Mouse (Mus musculus): Measurements from ENCODE around the gene Pakap. TPM values are rescaled to one million over a fixed set of nuclear protein-coding genes. Genes with fewer than 3 reads are reported as not detected.

The Pakap gene
- total and polyA plus RNA-seq, 2 experiments, result 0.06 to 0.18 TPM

DNA sequence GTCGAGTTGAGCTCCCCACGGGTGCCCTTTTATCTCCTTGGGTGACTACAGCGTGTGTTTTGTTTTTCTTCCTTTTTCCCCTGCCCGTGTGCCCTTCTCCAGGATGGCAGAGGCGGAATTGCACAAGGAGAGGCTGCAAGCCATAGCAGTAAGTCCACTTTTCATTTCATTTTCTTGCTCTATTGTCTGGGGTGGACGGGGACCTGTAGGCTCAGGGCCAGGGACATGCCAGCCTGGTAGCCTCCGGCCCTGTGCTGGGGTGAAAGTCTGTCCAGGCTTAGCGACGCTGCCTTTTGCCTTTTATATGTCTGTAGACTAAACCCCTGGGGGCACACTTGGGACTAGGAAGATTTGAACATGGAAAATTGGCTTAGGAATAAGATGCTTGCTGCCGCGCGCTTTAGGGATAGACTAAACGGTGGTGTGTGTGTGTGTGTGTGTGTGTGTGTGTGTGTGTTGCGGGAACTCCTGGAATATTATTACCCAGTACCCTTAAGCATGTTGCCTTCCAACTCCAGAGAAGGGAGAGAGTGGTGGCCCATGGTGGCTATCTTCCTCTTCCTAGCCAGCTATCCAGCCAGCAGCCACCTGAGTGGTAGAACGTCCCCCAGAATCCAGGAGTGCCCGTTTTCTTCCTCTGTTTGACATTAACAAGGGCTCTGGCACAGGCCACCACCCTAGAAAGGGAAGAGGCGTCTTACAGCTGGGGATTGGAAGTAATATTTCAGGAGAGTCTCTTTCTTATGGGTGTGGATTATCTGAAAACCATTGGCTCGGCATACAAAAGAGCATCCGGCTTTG is 489 bp downstream of the Pakap start:
- Histone ChIP-seq H3K9ac (ENCODE audit: low read depth, low read length) (no peak overlapping the region; the same call in 1 of the 2 replicates), H3K4me1 (ENCODE audit: control insufficient read depth, insufficient read depth, low read length) (no peaks in the 10 kb centered on the region), H3K4me3 (ENCODE audit: insufficient read depth, low read depth, low read length) (peak overlapping the region; percentile 15), H3K27me3 (ENCODE audit: control insufficient read depth, insufficient read depth, low read length) (no peaks in the 10 kb centered on the region), H3K36me3 (ENCODE audit: control insufficient read depth, insufficient read depth, low read length) (no peaks in the 10 kb centered on the region), H3K27ac (replicated peaks; ENCODE audit: insufficient read depth, low read depth, low read length) (no peak overlapping the region), H3K79me2 (ENCODE audit: control insufficient read depth, insufficient read depth, low read length) (no peaks in the 10 kb centered on the region)
- WGBS, result 47% methylated on average over 19 of the region's 19 CpGs
- no peak for DNase-seq (ENCODE audit: extremely low read depth, low read depth, low spot score)
- TF ChIP-seq POLR2A (IDR thresholded peaks at IDR 0.05; ENCODE audit: extremely low read depth, insufficient read depth, low read length), result no peak
- TF ChIP-seq CTCF (IDR thresholded peaks at IDR 0.05; ENCODE audit: low read depth, low read length), result no peak

- Histone ChIP-seq H3K4me1 (ENCODE audit: control insufficient read depth, insufficient read depth, low read length) (no peaks in the 10 kb centered on the region), H3K27ac (replicated peaks; ENCODE audit: insufficient read depth, low read depth, low read length) (no peak overlapping the region)
Measured at GRCm38 (mm10) chr4:57569069-57569355, 1.0 kb downstream of the Pakap start.

DNA sequence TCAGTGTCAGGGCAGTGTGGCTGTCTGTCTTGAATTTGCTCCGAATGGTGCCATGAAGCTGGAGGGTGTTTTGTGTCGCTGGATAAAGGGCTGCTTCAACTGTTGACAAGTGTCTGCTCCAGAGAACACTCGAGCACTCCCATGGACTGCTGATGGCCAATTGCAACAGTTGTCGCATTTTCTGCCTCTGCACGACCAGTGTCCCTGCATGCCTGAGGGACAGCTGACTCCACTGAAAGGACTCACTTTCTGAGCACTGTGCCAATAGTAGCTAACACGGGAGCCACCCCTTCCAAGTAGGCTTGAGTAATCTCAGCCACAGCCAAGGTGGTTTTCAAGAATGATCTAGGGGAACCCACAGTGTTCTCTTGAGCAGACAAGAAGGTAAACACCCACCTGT is 1.7 kb downstream of the Pakap start:
- TF ChIP-seq POLR2A (IDR thresholded peaks at IDR 0.05; ENCODE audit: extremely low read depth, insufficient read depth, low read length) (no peak), CTCF (IDR thresholded peaks at IDR 0.05; ENCODE audit: low read depth, low read length) (no peak)
- no peak for DNase-seq (ENCODE audit: extremely low read depth, low read depth, low spot score)
- no peaks in the 10 kb centered on the region for H3K4me1 ChIP-seq (ENCODE audit: control insufficient read depth, insufficient read depth, low read length)
- H3K27me3 ChIP-seq (ENCODE audit: control insufficient read depth, insufficient read depth, low read length), result no peaks in the 10 kb centered on the region
- no peak overlapping the region for H3K27ac ChIP-seq (replicated peaks; ENCODE audit: insufficient read depth, low read depth, low read length)
- no peak overlapping the region for H3K4me3 ChIP-seq (ENCODE audit: insufficient read depth, low read depth, low read length)
- H3K79me2 ChIP-seq (ENCODE audit: control insufficient read depth, insufficient read depth, low read length), result no peaks in the 10 kb centered on the region
- WGBS, result 69% methylated on average over 6 of the region's 6 CpGs
- H3K9ac ChIP-seq (ENCODE audit: low read depth, low read length), result no peak overlapping the region
- no peaks in the 10 kb centered on the region for H3K36me3 ChIP-seq (ENCODE audit: control insufficient read depth, insufficient read depth, low read length)

More at GRCm38 (mm10) chr4:57569069-57569355, 1.0 kb downstream of the Pakap start:
- Histone ChIP-seq H3K36me3 (ENCODE audit: control insufficient read depth, insufficient read depth, low read length) (no peaks in the 10 kb centered on the region), H3K9ac (ENCODE audit: low read depth, low read length) (no peak overlapping the region), H3K4me3 (ENCODE audit: insufficient read depth, low read depth, low read length) (no peak overlapping the region), H3K79me2 (ENCODE audit: control insufficient read depth, insufficient read depth, low read length) (no peaks in the 10 kb centered on the region), H3K27me3 (ENCODE audit: control insufficient read depth, insufficient read depth, low read length) (no peaks in the 10 kb centered on the region)
- TF ChIP-seq POLR2A (IDR thresholded peaks at IDR 0.05; ENCODE audit: extremely low read depth, insufficient read depth, low read length), result no peak
- TF ChIP-seq CTCF (IDR thresholded peaks at IDR 0.05; ENCODE audit: low read depth, low read length), result no peak
- WGBS, result 90% methylated on average over 4 of the region's 4 CpGs
- no peak for DNase-seq (ENCODE audit: extremely low read depth, low read depth, low spot score)

- DNase-seq (ENCODE audit: extremely low read depth, low read depth, low spot score), result no peak
- Histone ChIP-seq H3K4me3 (ENCODE audit: insufficient read depth, low read depth, low read length) (no peak overlapping the region), H3K4me1 (ENCODE audit: control insufficient read depth, insufficient read depth, low read length) (no peaks in the 10 kb centered on the region), H3K36me3 (ENCODE audit: control insufficient read depth, insufficient read depth, low read length) (no peaks in the 10 kb centered on the region), H3K27ac (replicated peaks; ENCODE audit: insufficient read depth, low read depth, low read length) (no peak overlapping the region), H3K27me3 (ENCODE audit: control insufficient read depth, insufficient read depth, low read length) (no peaks in the 10 kb centered on the region), H3K79me2 (ENCODE audit: control insufficient read depth, insufficient read depth, low read length) (no peaks in the 10 kb centered on the region), H3K9ac (ENCODE audit: low read depth, low read length) (no peak overlapping the region)
- TF ChIP-seq POLR2A (IDR thresholded peaks at IDR 0.05; ENCODE audit: extremely low read depth, insufficient read depth, low read length) (no peak), CTCF (IDR thresholded peaks at IDR 0.05; ENCODE audit: low read depth, low read length) (no peak)
- WGBS, result 73% methylated on average over 3 of the region's 3 CpGs
Measured at GRCm38 (mm10) chr4:57570229-57570628, 2.2 kb downstream of the Pakap start.

- H3K27me3 ChIP-seq (ENCODE audit: control insufficient read depth, insufficient read depth, low read length), result no peaks in the 10 kb centered on the region
- no peak for DNase-seq (ENCODE audit: extremely low read depth, low read depth, low spot score)
- H3K27ac ChIP-seq (replicated peaks; ENCODE audit: insufficient read depth, low read depth, low read length), result no peak overlapping the region
- H3K36me3 ChIP-seq (ENCODE audit: control insufficient read depth, insufficient read depth, low read length), result no peaks in the 10 kb centered on the region
- H3K79me2 ChIP-seq (ENCODE audit: control insufficient read depth, insufficient read depth, low read length), result no peaks in the 10 kb centered on the region
- no peak overlapping the region for H3K9ac ChIP-seq (ENCODE audit: low read depth, low read length)
- H3K4me3 ChIP-seq (ENCODE audit: insufficient read depth, low read depth, low read length), result no peak overlapping the region
- WGBS, result 87% methylated on average over 3 of the region's 3 CpGs
- H3K4me1 ChIP-seq (ENCODE audit: control insufficient read depth, insufficient read depth, low read length), result no peaks in the 10 kb centered on the region
- TF ChIP-seq POLR2A (IDR thresholded peaks at IDR 0.05; ENCODE audit: extremely low read depth, insufficient read depth, low read length), result no peak
- no peak for TF ChIP-seq CTCF (IDR thresholded peaks at IDR 0.05; ENCODE audit: low read depth, low read length)
Measured at GRCm38 (mm10) chr4:57574181-57574580, 6.2 kb downstream of the Pakap start.

DNA sequence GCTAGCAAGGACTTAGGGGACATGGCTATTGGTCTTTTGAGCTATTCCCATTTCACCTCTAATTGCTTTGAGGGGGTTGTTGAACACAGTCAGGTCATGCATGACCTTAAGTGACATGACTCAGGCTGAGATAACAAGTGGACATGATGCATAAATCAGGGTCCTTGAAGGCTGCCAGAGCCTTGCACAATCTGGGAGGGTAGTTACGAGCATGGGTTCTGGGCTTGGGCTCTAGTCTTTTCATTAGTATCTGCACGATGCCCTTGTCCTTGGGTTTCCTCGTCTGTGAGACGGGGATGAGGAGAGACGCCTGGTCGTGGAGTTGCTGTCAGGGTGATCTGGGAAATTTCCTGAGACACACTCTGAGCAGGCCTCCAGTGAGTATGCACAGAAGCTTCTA is 6.7 kb downstream of the Pakap start:
- Histone ChIP-seq H3K27me3 (ENCODE audit: control insufficient read depth, insufficient read depth, low read length) (no peaks in the 10 kb centered on the region), H3K9ac (ENCODE audit: low read depth, low read length) (no peak overlapping the region), H3K36me3 (ENCODE audit: control insufficient read depth, insufficient read depth, low read length) (no peaks in the 10 kb centered on the region), H3K27ac (replicated peaks; ENCODE audit: insufficient read depth, low read depth, low read length) (no peak overlapping the region), H3K79me2 (ENCODE audit: control insufficient read depth, insufficient read depth, low read length) (no peaks in the 10 kb centered on the region), H3K4me3 (ENCODE audit: insufficient read depth, low read depth, low read length) (no peak overlapping the region), H3K4me1 (ENCODE audit: control insufficient read depth, insufficient read depth, low read length) (no peaks in the 10 kb centered on the region)
- DNase-seq (ENCODE audit: extremely low read depth, low read depth, low spot score), result no peak
- 85% methylated on average over 6 of the region's 6 CpGs for WGBS
- TF ChIP-seq POLR2A (IDR thresholded peaks at IDR 0.05; ENCODE audit: extremely low read depth, insufficient read depth, low read length), result no peak
- TF ChIP-seq CTCF (IDR thresholded peaks at IDR 0.05; ENCODE audit: low read depth, low read length), result no peak

All from liver, adult 2 months (tissue).